In the genomic region with DNA sequence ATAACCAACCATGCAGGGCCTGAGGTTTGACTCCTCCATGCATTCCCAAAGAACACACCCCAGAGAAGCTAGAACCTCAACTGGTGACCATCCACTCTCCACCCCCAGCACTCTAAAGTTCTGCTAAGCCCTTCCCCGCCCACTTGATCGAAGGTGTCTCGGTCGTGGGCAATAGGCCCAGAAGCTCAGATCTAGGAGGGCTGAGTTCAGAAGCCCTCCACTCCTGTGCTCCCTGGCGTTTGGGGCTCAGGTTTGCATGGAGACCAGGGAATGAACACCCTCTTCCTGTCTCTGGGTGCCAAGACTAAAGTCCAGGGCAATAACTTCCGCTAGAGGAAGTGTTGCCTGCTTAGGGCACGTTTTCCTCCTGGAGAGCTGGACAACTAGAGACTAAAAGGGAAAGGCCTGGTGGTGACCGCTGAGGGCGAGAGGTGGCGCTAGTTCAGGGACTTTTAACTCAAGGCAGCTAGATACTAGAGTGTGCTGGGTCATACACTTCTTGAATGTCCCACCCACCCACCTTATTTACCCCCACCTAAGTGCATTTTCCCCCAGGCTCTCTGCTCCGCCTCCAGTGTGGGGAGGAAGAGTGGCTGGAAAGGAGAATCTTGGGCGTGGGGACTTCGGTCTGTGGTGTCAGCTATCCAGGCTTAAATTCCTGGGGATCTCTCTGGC, we compare ENCODE assay signal across 8 mouse cellular contexts. TPM values are rescaled to one million over a fixed set of nuclear protein-coding genes. Genes with fewer than 3 reads are reported as not detected.
A peak's percentile ranks its signal among the peaks of the same experiment; 100 is the strongest.
DNase-seq lines count a peak whose midpoint lies in the region; ATAC-seq and TF ChIP-seq lines count a peak whose summit lies in the region.

No protein-coding gene starts in this region.

- WGBS in kidney, embryonic 14.5 days = 3% methylated on average over 13 of the region's 13 CpGs
- 5% methylated on average over 13 of the region's 13 CpGs for WGBS in heart, postnatal 0 days
- WGBS in liver, embryonic 15.5 days (ENCODE audit: insufficient replicate concordance) = 2% methylated on average over 13 of the region's 13 CpGs
- under 1% methylated on average over 13 of the region's 13 CpGs for WGBS in stomach, embryonic 15.5 days

- no peak overlapping the region for H3K4me3 ChIP-seq in kidney, embryonic 14.5 days (ENCODE audit: low read length)
- H3K4me3 ChIP-seq in heart, postnatal 0 days (ENCODE audit: low read depth, low read length) = peak overlapping the region; percentile 34
- peak overlapping the region; percentile 2; the same call in 1 of the 2 replicates for H3K4me3 ChIP-seq in liver, embryonic 15.5 days (replicated peaks)
- peak overlapping the region; percentile 6; the same call in 1 of the 2 replicates for H3K4me3 ChIP-seq in stomach, embryonic 15.5 days (replicated peaks)

- H3K27me3 ChIP-seq in kidney, embryonic 14.5 days (ENCODE audit: control insufficient read depth, insufficient read depth, low read length) = peaks cover 94% of the 10 kb centered on the region
- peaks cover 97% of the 10 kb centered on the region for H3K27me3 ChIP-seq in heart, postnatal 0 days (ENCODE audit: control insufficient read depth, insufficient read depth, low read length)
- H3K27me3 ChIP-seq in liver, embryonic 15.5 days = peaks cover 99% of the 10 kb centered on the region
- H3K27me3 ChIP-seq in stomach, embryonic 15.5 days (replicated peaks) = peaks cover 83% of the 10 kb centered on the region

- H3K9ac ChIP-seq in kidney, embryonic 14.5 days (ENCODE audit: low read depth, low read length) = no peak overlapping the region
- no peak overlapping the region for H3K9ac ChIP-seq in heart, postnatal 0 days (replicated peaks; ENCODE audit: low read depth, low read length)
- no peak overlapping the region for H3K9ac ChIP-seq in liver, embryonic 15.5 days
- H3K9ac ChIP-seq in stomach, embryonic 15.5 days = no peak overlapping the region

- no peak overlapping the region for H3K27ac ChIP-seq in kidney, embryonic 14.5 days (ENCODE audit: low read depth, low read length)
- no peak overlapping the region for H3K27ac ChIP-seq in heart, postnatal 0 days (ENCODE audit: low read depth)
- no peak overlapping the region for H3K27ac ChIP-seq in liver, embryonic 15.5 days (replicated peaks)
- H3K27ac ChIP-seq in stomach, embryonic 15.5 days = no peak overlapping the region

- TF ChIP-seq CTCF in heart, postnatal 0 days (IDR thresholded peaks at IDR 0.05; ENCODE audit: low read depth) = peak; percentile 43

- H3K4me1 ChIP-seq in kidney, embryonic 14.5 days (ENCODE audit: control insufficient read depth, insufficient read depth, low read length) = 0 out of 2 replicates have a peak, but pooled peaks cover 3% of the 10 kb centered on the region
- H3K4me1 ChIP-seq in heart, postnatal 0 days (ENCODE audit: control insufficient read depth, insufficient read depth) = peaks cover 16% of the 10 kb centered on the region; the same call in 1 of the 2 replicates
- 0 out of 2 replicates have a peak, but pooled peaks cover 5% of the 10 kb centered on the region for H3K4me1 ChIP-seq in liver, embryonic 15.5 days (replicated peaks)
- peaks cover 12% of the 10 kb centered on the region; the same call in 1 of the 2 replicates for H3K4me1 ChIP-seq in stomach, embryonic 15.5 days

- H3K36me3 ChIP-seq in kidney, embryonic 14.5 days (ENCODE audit: control insufficient read depth, insufficient read depth, low read length) = no peaks in the 10 kb centered on the region
- no peaks in the 10 kb centered on the region for H3K36me3 ChIP-seq in heart, postnatal 0 days (replicated peaks; ENCODE audit: control insufficient read depth, insufficient read depth, low read length)
- H3K36me3 ChIP-seq in liver, embryonic 15.5 days (replicated peaks) = no peaks in the 10 kb centered on the region
- H3K36me3 ChIP-seq in stomach, embryonic 15.5 days = no peaks in the 10 kb centered on the region

- TF ChIP-seq EP300 in heart, postnatal 0 days (IDR thresholded peaks at IDR 0.05; ENCODE audit: low read depth) = no peak

- intact Hi-C loops in left cerebral cortex, postnatal 25 days (cut with DNase I) = loop anchor here (5.0 kb wide), 1 partner anchor 215 kb away; a partner anchor contains a TSS

- 0 out of 2 replicates have a peak, but pooled peaks have one; percentile 24 for ATAC-seq in kidney, embryonic 14.5 days (ENCODE audit: low FRiP score, low TSS enrichment)
- ATAC-seq in heart, postnatal 0 days (ENCODE audit: insufficient read depth, low read depth) = peak; percentile 58; the same call in 1 of the 2 replicates
- ATAC-seq in liver, embryonic 15.5 days (ENCODE audit: insufficient read depth) = no peak
- no peak for ATAC-seq in stomach, embryonic 15.5 days (ENCODE audit: insufficient read depth, low FRiP score, low read depth)

- no peaks in the 10 kb centered on the region for H3K9me3 ChIP-seq in kidney, embryonic 14.5 days (ENCODE audit: control insufficient read depth, low read length)
- H3K9me3 ChIP-seq in heart, postnatal 0 days (replicated peaks; ENCODE audit: control insufficient read depth, low read length) = no peaks in the 10 kb centered on the region
- no peaks in the 10 kb centered on the region for H3K9me3 ChIP-seq in liver, embryonic 15.5 days (replicated peaks)
- H3K9me3 ChIP-seq in stomach, embryonic 15.5 days = no peaks in the 10 kb centered on the region

- H3K4me2 ChIP-seq in kidney, embryonic 14.5 days (replicated peaks; ENCODE audit: low read depth, low read length) = no peak overlapping the region
- peak overlapping the region; percentile 43 for H3K4me2 ChIP-seq in heart, postnatal 0 days (ENCODE audit: low read depth, low read length)
- peak overlapping the region; percentile 35 for H3K4me2 ChIP-seq in liver, embryonic 15.5 days
- H3K4me2 ChIP-seq in stomach, embryonic 15.5 days = peak overlapping the region; percentile 37; the same call in 1 of the 2 replicates

- no peak for DNase-seq in kidney, adult 8-10 months
- peak; percentile 88 to 89 for DNase-seq in cerebellum, postnatal 14 days
- DNase-seq in heart, postnatal 0 days (ENCODE audit: low spot score) = peak; percentile 38
- no peak for DNase-seq in ovary, postnatal 14 days (ENCODE audit: low spot score)
- DNase-seq in left cerebral cortex, postnatal 25 days (ENCODE audit: low spot score in 2 of 2) = no peak

RNA-seq across cellular contexts. Expression of a gene that starts 18.8 kb away (rescaled TPM):
- 0.12 and 0.46 TPM in 2 replicates for polyA plus RNA-seq in kidney, embryonic 14.5 days (2014; fragmentation: Nextera tagmentation; extraction: Ambion mirVana)
- total RNA-seq in heart, postnatal 0 days (2014; rRNA removed; ENCODE audit: low replicate concordance) = not detected in 2 replicates
- polyA plus RNA-seq in heart, postnatal 0 days (2015; fragmentation: Nextera tagmentation; extraction: Ambion mirVana) = 0.05 and 0.15 TPM in 2 replicates
- not detected in 2 replicates for polyA plus RNA-seq in liver, embryonic 15.5 days (2015; fragmentation: Nextera tagmentation; extraction: Ambion mirVana)
- polyA plus RNA-seq in stomach, embryonic 15.5 days (2015; fragmentation: Nextera tagmentation; extraction: Ambion mirVana) = 2.5 and 4.0 TPM in 2 replicates
- total RNA-seq in left cerebral cortex, postnatal 25 days (2021) = 1 to 10 TPM; 8.4 to 8.5 TPM

Comparison
In these comparisons a context has a peak if more than half of its experiments do, and no peak if none do; other contexts are left out.
1. ATAC-seq: peak in kidney, embryonic 14.5 days (single experiment) and heart, postnatal 0 days (single experiment); none in liver, embryonic 15.5 days (single experiment) and stomach, embryonic 15.5 days (single experiment).
2. DNase-seq: peak in cerebellum, postnatal 14 days (2 of 2) and heart, postnatal 0 days (single experiment); none in kidney, adult 8-10 months (0 of 2), ovary, postnatal 14 days (single experiment) and left cerebral cortex, postnatal 25 days (0 of 2).